Mouse (Mus musculus) brown adipose tissue, adult 24 weeks (tissue): Measurements from ENCODE around the gene Pxn. TPM values are rescaled to one million over a fixed set of nuclear protein-coding genes. Genes with fewer than 3 reads are reported as not detected.
"Not testable (repeated sequence)": the region's sequence is repeated elsewhere in the genome, so short reads cannot be mapped to it uniquely, and the experiment has no call there.

Experiments
- H3K27ac ChIP-seq: fragments of 200-500 bp; replicated peaks from 2 replicates; pipeline ENCODE4 v1.5.1; 2012; ENCODE audit warnings: low read depth, mild to moderate bottlenecking, low read length
- H3K4me1 ChIP-seq: fragments of 200-500 bp; 2 replicates; pipeline ENCODE4 v1.6.1; 2012; ENCODE audit warnings: low read length, mixed read lengths; ENCODE audit not compliant: control insufficient read depth, insufficient read depth, insufficient read length
- H3K4me3 ChIP-seq: fragments of 200-500 bp; 2 replicates; pipeline ENCODE4 v1.5.1; 2012; ENCODE audit warnings: low read depth, mild to moderate bottlenecking, low read length, moderate library complexity; ENCODE audit not compliant: insufficient read depth
- polyA plus RNA-seq: library from polyadenylated mRNA; stranded (reverse); fragments of >200 nt; gene quantifications from 2 replicates; pipeline ENCODE4 v1.2.4, GENCODE M21; 2012; ENCODE audit not compliant: missing spikeins, insufficient read depth, insufficient read length

Pxn gene
- polyA plus RNA-seq, 1 experiment, result 10.6 TPM

DNA sequence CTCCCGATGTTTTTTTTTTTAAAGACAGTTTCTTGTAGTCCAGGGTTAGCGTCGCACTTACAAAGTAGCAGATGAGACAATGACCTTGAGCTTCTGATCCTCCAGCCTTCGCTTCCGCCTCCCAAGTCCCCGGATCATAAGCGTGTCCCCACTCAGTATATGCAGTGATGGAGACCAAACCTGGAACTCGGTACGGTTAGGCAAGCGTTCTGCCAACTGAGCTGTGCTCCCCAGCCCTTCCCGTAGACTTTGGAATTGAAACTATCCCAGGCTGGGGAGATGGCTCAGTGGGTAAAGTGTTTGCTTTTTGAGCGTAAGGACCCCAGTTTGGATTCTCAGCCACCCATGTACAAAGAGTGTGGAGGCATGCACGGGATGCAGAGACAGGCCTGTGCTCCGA, 6.8 kb downstream of the Pxn start:
- H3K4me3 ChIP-seq, result no peak overlapping the region
- peaks cover 41% of the 10 kb centered on the region for H3K4me1 ChIP-seq
- peak overlapping the region; percentile 28; the same call in 1 of the 2 replicates for H3K27ac ChIP-seq

DNA sequence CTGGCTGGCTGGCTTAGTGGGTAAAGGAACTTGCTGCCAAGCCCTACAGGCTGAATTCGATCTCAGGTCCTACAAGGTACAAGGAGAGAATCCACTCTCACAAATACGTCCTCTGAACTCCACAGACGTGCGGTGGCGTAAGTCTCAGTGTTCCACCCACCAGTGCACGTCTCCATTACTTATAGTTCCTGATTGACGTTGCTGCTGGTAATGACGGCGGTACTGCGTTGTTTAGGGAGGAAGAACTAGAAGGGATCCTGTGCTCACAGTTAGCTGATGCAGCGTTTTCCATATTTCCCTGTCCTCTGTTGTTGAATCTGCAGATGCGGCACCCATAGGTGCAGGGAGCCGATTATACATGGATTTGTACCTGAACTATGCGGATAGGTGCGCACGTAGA, 7.2 kb downstream of the Pxn start:
- Histone ChIP-seq H3K4me3 (no peak overlapping the region), H3K4me1 (peaks cover 38% of the 10 kb centered on the region), H3K27ac (peak overlapping the region; percentile 92)

GRCm38 (mm10) chr5:115514346-115514745, 7.9 kb downstream of the Pxn start:
- H3K4me3 ChIP-seq, result no peak overlapping the region

GRCm38 (mm10) chr5:115514896-115515587, 8.6 kb downstream of the Pxn start:
- Histone ChIP-seq H3K4me3 (peak overlapping the region; percentile 41), H3K4me1 (peaks cover 42% of the 10 kb centered on the region), H3K27ac (peak overlapping the region; percentile 92)

More at GRCm38 (mm10) chr5:115514346-115514745, 7.9 kb downstream of the Pxn start:
- Histone ChIP-seq H3K4me1 (peaks cover 43% of the 10 kb centered on the region), H3K27ac (peak overlapping the region; percentile 92)

DNA sequence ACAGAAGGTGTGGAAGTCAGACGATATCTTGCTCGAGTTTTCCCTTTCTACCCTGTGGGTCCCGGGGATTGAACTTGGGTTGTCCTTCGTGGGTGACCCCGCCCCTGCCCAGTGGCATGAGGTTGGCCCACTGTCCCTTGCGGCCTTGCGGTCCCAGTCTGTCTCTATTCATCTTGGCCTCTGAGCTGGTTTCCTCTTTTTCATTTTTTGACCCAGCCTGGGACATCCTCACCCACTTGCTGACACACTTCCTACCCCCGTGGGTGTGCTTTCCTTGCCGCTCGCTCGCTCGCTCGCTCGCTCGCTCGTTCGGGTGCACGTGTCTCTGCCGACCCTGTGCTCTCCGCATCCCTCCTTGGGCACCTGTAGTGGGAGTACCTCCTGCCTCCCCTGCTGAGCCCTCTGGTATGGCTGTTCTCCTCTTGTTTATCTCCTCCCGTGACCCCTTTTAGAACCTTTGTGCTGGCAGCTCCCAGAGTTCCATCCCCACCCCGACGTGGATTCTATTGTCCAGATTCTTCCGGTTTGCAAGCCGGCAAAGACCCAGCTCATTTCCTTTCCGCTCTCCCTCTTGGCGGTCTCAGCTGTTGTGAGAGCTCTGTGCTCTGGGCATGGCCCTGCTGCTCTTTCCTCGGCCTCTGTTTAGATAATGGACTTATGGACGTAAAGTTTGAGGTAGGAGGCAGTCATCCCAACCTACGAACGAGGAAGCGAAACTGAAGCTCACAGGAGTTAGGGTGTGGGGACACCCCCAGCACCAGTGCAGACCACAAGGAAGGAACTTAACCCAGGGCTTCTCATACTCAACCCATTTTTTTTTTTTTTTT, 9.8 kb downstream of the Pxn start:
- Histone ChIP-seq H3K4me3 (peak overlapping the region; percentile 50), H3K27ac (peak overlapping the region; percentile 99), H3K4me1 (peaks cover 45% of the 10 kb centered on the region)

DNA sequence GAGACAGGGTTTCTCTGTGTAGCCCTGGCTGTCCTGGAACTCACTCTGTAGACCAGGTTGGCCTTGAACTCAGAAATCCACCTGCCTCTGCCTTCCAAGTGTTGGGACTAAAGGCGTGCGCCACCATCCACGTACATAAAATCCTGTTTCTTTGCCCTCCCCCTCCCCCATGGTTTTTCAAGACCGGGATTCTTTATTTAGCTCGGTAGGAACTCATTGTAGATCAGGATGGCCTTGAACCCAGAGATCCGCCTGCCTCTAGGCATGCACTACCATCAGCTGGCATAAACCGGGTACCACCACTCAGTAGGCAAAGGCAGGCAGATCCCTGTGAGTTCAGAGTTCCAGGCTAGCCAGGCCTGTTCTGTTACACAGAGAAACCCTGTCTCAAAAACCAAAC, 10.4 kb downstream of the Pxn start:
- peak overlapping the region; percentile 99 for H3K27ac ChIP-seq
- H3K4me1 ChIP-seq, result peaks cover 43% of the 10 kb centered on the region
- H3K4me3 ChIP-seq, result no peak overlapping the region

- Histone ChIP-seq H3K4me3 (no peak overlapping the region), H3K27ac (peak overlapping the region; percentile 99), H3K4me1 (peaks cover 38% of the 10 kb centered on the region)
These were observed 11.0 kb downstream of the Pxn start for GRCm38 (mm10) chr5:115517501-115517900.

DNA sequence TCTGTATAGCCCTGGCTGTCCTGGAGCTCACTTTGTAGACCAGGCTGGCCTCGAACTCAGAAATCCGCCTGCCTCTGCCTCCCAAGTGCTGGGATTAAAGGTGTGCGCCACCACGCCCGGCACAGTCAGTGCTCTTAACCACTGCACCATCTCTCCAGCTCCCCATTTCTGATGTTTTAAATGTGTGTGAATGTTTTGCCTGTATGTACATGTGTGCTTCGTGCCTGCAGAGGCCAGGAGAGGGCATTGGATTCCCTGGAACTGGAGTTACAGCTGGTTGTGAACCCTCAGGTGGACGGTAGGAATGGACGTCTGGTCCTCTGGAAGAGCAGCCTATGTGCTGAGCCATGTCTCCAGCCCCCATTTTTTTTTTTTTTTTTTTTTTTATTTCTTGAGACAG, 11.7 kb downstream of the Pxn start:
- not testable (repeated sequence) for H3K4me3 ChIP-seq, H3K27ac ChIP-seq
- H3K4me1 ChIP-seq, result peaks cover 42% of the 10 kb centered on the region

DNA sequence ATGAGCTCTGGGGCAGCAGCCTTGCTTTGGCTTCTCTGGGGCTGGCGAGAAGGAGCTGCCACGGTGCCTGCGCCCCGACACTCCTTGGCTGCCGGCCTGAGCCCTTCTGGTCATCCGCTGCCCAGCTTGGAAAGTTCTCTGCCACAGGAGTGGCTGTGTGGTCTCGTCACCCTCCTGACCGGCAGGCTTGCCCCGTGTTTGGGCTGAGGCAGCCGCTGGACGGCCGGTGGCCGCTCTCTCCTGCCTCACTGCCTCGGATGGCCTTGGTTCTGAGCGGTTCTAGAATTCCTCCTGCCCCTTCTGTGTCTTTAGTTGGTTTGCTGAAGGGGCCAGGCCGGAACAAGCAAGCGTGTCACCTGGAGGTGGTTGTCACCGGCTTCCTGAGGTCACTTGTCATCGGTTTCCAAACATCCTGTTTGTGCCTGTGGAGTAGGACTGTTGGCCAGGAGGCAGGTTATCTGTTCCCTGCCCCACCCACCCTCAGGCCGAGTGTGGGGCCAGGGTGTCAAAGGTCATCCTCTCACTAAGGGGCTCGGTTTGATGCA, 13.9 kb downstream of the Pxn start:
- H3K27ac ChIP-seq, result peak overlapping the region; percentile 93
- peak overlapping the region; percentile 60 for H3K4me3 ChIP-seq
- peaks cover 46% of the 10 kb centered on the region for H3K4me1 ChIP-seq

DNA sequence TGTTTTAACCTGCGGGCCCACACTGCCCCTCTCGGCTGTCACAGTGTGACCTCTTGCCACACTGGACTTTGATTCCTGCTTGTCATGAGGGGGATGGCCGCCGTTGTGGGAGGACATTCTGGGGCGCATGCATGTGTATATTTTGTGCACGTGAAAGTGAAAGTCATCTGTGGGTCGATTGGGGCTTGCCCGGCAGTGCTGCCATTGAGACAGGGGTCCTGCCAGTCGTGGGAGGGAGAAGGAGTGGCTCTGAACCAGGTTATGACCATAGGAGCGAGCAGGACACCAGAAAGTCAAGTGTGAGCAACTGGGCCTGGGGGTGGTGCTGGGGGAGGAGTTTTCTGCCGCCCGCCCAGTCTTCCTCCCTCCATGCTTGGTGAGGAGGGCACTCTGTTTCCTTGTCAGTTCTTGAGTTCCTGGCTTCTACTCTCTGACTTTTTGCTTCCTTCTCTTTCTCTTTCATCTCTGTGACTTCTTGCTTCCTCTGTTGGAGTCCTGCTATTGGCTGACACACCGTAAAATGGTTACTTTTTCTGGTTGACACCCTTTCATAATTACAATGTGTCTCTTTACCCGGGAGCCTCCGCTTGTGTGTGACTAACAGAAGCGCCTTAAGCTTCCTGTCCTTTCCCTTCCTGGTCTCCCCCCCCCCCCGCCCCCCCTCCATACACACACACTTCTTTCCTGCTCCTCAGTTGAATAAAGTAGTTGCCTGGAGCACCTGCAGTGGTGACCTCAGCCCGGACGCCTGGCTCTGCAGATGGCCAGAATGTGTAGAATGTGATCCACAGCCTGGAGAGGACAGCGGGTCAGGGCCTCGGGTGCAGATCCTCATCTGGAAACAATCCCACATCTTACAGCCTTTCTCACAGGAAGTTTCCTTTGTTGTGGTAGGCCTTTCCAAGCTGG, 15.3 kb downstream of the Pxn start:
- Histone ChIP-seq H3K27ac (peak overlapping the region; percentile 93), H3K4me3 (peak overlapping the region; percentile 39), H3K4me1 (peaks cover 58% of the 10 kb centered on the region)

DNA sequence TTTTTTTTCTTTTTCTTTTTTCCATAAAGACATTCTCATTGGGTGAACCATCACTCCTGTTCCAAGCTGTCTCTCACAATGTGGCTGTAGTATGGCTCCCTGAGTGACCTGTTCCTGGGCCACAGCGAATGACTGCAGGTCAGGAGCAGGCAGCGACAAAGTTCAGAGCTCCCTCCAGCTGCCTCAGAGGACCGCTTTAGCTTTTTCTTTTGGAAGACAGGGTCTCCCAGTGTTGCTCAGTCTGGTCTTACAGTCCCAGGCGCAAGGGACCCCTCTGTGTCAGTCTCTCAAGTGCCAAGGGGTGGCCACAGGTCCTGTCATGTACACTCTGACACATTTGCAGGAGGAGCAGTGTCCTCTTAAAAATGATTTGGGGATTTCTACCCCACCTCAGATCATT, 16.1 kb downstream of the Pxn start:
- peak overlapping the region; percentile 82 for H3K27ac ChIP-seq
- H3K4me1 ChIP-seq, result peaks cover 57% of the 10 kb centered on the region
- no peak overlapping the region for H3K4me3 ChIP-seq

GRCm38 (mm10) chr5:115522981-115523499, 16.6 kb downstream of the Pxn start:
- no peak overlapping the region for H3K4me3 ChIP-seq
- H3K27ac ChIP-seq, result peak overlapping the region; percentile 82
- H3K4me1 ChIP-seq, result peaks cover 59% of the 10 kb centered on the region

- Histone ChIP-seq H3K27ac (peak overlapping the region; percentile 82), H3K4me1 (peaks cover 60% of the 10 kb centered on the region), H3K4me3 (no peak overlapping the region)
These were observed 17.5 kb downstream of the Pxn start for GRCm38 (mm10) chr5:115523971-115524370.

GRCm38 (mm10) chr5:115524471-115524870, 18.0 kb downstream of the Pxn start:
- H3K27ac ChIP-seq, result peak overlapping the region; percentile 82
- peaks cover 61% of the 10 kb centered on the region for H3K4me1 ChIP-seq
- H3K4me3 ChIP-seq, result no peak overlapping the region
